Mouse (Mus musculus) macrophage (primary cell): ENCODE measurements around the gene Tomm20. TPM values are rescaled to one million over a fixed set of nuclear protein-coding genes. Genes with fewer than 3 reads are reported as not detected.
"Not testable (repeated sequence)": the region's sequence is repeated elsewhere in the genome, so short reads cannot be mapped to it uniquely, and the experiment has no call there.

Source experiments
- H3K27ac ChIP-seq: fragments of 350-480 bp; formaldehyde crosslinking; 2 replicates; pipeline ENCODE4 v1.9.0; 2021
- H3K36me3 ChIP-seq: fragments of 350-480 bp; formaldehyde crosslinking; 2 replicates; pipeline ENCODE4 v1.9.0; 2021; ENCODE audit errors: inconsistent target
- H3K4me3 ChIP-seq: fragments of 350-480 bp; formaldehyde crosslinking; 2 replicates; pipeline ENCODE4 v1.9.0; 2021; ENCODE audit errors: inconsistent target
- H3K79me2 ChIP-seq: fragments of 350-480 bp; formaldehyde crosslinking; 2 replicates; pipeline ENCODE4 v1.9.0; 2021; ENCODE audit errors: inconsistent target
- WGBS: methylation state at CpG from one replicate; pipeline ENCODE4 v1.1.7; 2026; ENCODE audit warnings: inconsistent platforms; ENCODE audit not compliant: missing documents; 5-methylcytosine and 5-hydroxymethylcytosine counted together
- polyA plus RNA-seq: library from polyadenylated mRNA; stranded (reverse); fragments of 250-400 nt; gene quantifications from 3 replicates; pipeline ENCODE4 v1.2.4, GENCODE M21; 2018; ENCODE audit warnings: inconsistent platforms

Tomm20 gene
- polyA plus RNA-seq, 1 experiment from 2014 or later = 73.9 TPM

DNA sequence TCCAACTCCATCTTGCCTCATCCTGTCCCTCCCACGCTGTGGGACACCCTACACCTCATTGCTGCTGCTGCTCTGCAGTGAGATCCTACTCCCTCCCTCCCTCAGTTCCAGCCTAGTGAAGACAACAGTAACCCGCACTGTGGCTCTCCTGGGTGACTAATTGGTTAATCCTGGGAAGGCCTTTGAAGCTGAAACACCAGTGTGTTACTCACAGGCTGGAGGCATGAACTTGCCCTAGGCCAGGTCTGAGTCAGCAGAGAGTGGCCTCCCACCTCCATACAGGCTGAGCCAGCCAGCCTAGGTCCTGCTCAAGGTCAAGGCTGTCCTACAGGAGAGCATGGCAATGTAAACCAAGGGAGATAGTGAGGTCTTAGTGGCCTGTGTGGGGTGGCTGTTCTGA lies 26.4 kb downstream of the Tomm20 start:
- H3K79me2 ChIP-seq = no peaks in the 10 kb centered on the region
- 86% methylated on average over 2 of the region's 2 CpGs for WGBS
- no peak overlapping the region for H3K4me3 ChIP-seq
- peak overlapping the region; percentile 97 for H3K27ac ChIP-seq
- no peaks in the 10 kb centered on the region for H3K36me3 ChIP-seq

DNA sequence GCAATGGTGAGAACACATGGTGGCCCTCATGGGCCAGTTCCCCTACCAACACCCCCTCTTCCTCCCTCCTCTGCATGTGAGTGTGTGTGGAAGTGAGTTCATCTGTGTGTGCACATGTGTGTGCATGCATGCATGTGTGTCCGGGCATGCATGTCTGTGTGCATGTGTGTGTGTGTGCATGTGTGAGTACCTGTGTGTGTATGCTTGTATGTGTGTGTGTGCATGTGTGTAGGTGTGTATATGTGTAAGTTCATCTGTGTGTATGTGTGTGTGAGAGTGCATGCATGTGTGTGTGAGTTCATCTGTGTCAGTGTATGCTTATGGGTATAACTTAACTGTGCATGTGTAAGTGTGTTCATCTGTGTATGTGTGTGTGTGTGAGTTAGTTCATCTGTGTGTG lies 27.3 kb downstream of the Tomm20 start:
- Histone ChIP-seq H3K4me3 (no peak overlapping the region), H3K36me3 (no peaks in the 10 kb centered on the region), H3K27ac (no peak overlapping the region), H3K79me2 (no peaks in the 10 kb centered on the region)
- WGBS = 91% methylated on average over 1 of the region's 1 CpGs

DNA sequence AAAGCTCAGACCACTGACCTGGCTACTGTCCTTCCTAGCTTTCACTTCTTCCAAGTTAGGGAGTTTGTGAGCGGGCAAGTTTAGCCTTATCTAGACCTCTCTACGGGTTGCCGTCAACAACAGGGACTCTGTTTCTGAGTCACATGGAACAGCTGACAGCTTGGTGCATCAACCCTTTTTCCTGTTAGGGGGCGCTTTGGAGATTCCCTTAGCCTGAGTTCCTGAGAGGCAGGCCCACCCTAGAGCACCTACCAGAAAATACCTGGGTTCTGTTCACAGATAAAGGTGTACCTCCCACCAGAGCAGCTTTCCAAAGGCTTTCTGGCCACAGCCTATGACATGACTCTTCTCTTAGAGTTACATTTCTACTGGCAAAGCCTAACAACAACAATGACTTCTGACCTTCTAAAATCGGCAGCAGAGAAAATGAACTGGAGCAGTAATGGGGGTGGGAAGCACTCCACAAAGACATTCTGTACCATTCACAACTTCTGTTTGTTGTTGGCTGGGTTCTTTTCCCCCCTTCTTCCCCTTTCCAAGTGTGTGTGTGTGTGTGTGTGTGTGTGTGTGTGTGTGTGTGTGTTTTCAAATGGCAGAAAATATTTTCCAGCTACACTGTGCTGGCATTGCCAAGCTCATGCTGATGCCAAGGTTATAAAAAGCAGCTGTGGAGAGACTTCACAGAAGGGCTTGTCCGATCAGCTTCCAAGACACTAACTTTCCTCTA lies 28.3 kb downstream of the Tomm20 start:
- Histone ChIP-seq H3K4me3 (no peak overlapping the region), H3K36me3 (no peaks in the 10 kb centered on the region), H3K79me2 (no peaks in the 10 kb centered on the region), H3K27ac (no peak overlapping the region)
- 81% methylated on average over 6 of the region's 6 CpGs for WGBS

DNA sequence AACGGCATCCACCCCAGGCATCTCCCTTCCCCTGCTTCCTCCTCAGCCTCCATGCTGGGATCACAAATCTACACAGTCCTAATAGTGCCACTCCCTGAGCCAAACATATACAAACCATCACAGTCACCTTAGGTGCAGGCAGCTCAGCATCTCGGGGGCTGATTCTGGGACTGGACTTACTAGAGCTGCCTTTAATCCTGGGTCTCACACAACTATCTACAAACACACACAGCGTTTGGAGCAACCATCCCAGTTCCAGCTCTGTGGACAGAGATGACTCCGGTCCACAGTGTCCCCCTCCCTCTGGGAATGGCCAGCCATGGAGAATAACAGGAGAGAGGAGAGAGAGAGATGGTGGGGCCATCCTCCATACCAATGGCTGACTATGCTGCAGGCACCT lies 29.0 kb downstream of the Tomm20 start:
- H3K36me3 ChIP-seq = no peaks in the 10 kb centered on the region
- H3K79me2 ChIP-seq = no peaks in the 10 kb centered on the region
- 100% methylated on average over 2 of the region's 4 CpGs for WGBS
- H3K4me3 ChIP-seq = no peak overlapping the region
- no peak overlapping the region for H3K27ac ChIP-seq

DNA sequence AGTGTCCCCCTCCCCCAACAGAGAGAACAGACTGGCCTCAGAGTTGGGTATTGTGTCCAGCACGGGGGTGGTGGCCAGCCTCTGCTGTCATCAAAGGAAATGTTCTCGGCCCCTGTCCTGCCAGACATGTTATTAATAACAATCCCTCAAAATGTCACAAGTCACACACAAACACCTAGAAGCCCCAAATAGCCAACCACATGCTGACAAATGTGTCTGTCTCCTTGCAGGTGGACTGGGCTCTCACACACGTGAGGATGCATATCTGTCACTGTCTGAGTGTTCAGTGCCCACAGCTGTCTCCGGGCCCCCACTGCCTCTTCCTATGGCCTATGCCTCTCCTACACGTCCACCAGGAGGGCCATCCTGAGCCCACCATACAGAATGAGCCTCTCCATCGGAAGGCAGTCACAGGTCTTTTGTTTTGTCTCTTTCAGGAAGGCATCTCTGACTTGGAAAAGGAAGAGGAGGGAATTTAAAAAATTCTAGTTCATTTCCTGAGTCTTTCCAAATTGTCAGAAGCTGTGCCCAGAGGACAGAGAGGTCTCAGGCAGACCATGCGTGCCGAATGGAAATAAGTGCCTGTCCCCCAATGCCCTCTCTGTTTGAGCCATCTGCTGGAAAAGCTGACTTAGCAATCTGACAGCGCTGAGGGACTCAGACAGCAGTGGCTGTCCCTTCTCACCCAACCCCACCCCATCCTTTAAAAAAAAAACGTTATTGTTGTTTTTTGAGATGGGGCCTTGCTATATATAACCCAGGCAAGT lies 30.9 kb downstream of the Tomm20 start:
- Histone ChIP-seq H3K36me3 (no peaks in the 10 kb centered on the region), H3K4me3 (no peak overlapping the region), H3K79me2 (no peaks in the 10 kb centered on the region), H3K27ac (no peak overlapping the region)
- 96% methylated on average over 10 of the region's 10 CpGs for WGBS

DNA sequence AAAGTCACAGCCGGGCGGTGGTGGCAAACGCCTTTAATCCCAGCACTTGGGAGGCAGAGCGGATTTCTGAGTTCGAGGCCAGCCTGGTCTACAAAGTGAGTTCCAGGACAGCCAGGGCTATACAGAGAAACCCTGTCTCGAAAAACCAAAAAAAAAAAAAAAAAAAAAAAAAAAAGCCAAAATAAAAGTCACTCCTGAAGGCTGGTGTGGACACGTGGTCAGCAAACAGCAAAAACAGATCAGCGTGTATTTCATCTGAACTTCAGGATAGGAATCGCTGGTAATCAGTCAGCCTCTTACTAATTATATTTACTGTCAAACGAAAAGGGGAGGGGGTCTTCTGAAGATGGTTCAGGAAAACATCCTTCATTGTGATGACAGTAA lies 31.5 kb downstream of the Tomm20 start:
- not testable (repeated sequence) for H3K79me2 ChIP-seq, H3K27ac ChIP-seq, H3K36me3 ChIP-seq, H3K4me3 ChIP-seq
- WGBS = 93% methylated on average over 9 of the region's 10 CpGs

DNA sequence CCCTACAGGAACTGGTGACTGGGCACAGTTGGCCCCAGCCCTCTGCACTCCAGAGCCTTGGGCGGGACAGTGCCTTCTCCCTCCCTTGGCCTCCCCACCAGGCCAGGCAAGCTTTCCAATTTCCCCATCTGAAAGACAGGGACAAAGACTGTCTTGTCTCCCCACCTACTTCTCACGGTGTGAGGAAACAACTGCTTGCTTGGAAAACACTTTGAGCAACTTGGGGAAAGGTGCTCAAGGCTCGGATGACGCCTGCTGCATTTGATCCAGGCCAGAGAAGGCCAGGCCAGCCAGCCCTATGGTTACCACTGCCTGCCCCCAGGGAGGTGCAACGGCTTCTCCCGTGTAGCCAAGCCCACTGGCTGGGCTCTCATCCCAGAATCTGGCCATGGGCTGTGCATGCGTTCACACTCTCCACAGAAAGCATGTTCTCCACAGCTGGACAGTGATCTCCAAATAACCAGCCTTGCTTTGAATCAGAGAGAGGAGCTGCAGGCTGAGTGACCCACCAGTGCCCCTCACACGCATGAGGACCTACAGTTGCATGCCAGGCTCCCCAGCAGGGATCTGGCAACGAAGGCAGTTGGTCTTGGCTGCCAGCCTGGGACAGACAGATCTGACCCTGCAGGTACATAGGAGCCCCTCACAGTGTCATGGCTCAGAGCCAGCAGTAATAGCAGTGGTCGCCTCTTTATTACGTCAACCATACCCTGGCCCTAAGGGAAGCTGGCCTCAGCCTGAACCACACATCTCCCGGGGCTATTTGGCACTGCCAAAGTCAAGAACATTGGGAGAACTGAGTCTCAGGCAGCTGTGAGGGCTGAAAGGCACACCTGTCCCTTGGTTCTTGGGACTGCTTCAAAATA lies 32.2 kb downstream of the Tomm20 start:
- Histone ChIP-seq H3K27ac (no peak overlapping the region), H3K79me2 (no peaks in the 10 kb centered on the region), H3K4me3 (no peak overlapping the region), H3K36me3 (no peaks in the 10 kb centered on the region)
- 84% methylated on average over 12 of the region's 12 CpGs for WGBS

DNA sequence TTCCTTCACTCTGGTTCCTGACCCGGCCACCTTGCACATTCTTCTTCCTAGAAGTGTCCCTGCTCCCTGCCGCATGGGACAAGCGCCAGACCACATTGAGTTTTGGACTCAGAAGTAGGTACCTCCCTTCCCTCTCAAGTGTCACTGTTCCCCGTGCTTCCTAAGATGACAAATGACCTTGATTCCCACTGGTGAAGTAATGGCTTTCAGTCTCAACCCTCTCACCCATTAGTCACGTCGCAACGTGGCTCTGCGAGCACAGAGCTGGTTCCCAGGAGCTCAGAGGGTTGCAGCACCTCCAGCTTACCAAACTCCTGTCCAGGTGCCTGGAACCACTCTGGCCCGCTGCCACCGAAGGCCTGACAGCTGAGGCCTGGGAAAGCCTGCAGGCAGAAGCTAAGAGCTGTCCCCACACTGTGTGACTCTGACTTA lies 36.3 kb downstream of the Tomm20 start:
- WGBS = 69% methylated on average over 10 of the region's 10 CpGs
- H3K27ac ChIP-seq = peak overlapping the region; percentile 75
- H3K36me3 ChIP-seq = no peaks in the 10 kb centered on the region
- no peak overlapping the region for H3K4me3 ChIP-seq
- H3K79me2 ChIP-seq = no peaks in the 10 kb centered on the region

DNA sequence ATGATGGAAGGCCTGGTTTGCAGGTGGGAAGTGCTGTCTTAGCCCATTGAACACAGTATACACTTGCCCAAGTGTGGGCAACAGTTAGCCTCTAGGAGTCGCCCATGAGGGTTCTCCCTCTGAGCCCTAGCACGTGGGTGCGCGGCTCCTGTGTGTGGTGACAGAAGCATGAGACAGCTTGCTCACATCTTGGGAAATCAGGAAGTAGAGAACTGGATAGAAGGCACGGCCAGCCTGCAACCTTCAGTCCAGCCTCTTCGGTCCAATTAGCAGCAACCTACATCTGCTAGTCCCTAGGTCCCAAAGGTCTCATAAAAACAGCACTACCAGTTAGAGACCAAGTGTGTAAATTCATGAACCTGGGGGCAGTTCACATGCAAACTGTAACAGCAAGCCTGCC lies 36.8 kb downstream of the Tomm20 start:
- no peak overlapping the region for H3K4me3 ChIP-seq
- no peaks in the 10 kb centered on the region for H3K79me2 ChIP-seq
- 3% methylated on average over 6 of the region's 6 CpGs for WGBS
- H3K27ac ChIP-seq = peak overlapping the region; percentile 75
- H3K36me3 ChIP-seq = no peaks in the 10 kb centered on the region

DNA sequence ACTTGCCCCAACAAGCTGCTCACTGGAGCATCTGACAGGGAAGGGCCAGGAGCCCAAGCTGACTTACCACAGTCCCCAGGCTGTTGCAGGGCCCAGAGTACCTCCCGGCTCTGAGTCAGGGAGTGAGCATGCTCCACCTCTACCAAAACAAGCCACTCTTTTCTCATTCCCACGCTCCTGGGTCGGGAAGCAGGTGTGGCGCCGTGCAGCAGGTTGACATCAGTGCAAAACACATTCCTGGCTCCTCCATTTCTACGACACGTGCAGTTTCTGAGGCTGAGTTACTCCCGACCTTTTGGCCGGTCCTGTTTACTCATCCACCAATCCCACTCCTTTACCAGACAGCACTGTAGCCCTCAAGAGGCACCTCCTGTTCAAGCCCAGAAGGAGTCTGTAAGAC lies 37.7 kb downstream of the Tomm20 start:
- 95% methylated on average over 9 of the region's 9 CpGs for WGBS
- Histone ChIP-seq H3K79me2 (no peaks in the 10 kb centered on the region), H3K4me3 (no peak overlapping the region), H3K27ac (no peak overlapping the region), H3K36me3 (no peaks in the 10 kb centered on the region)

DNA sequence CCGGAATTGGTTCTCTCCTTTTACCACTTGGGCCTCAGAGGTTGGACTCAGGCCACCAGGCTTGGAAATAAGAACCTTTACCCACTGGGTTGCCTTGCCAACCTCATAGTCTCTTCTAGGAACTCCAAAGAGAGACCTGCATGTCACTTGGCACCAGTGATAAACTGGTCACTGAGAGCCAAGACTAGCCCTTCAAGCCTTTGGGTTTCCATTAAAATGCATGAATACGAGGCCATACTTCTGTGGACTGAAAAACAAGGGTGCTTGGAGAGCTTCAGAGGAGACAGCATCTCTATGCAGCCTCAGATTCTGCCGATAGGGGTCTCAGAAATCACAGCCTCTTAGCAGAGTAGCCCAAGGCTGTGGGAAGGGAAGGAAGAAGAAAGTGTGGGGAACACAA lies 38.3 kb downstream of the Tomm20 start:
- Histone ChIP-seq H3K27ac (no peak overlapping the region), H3K36me3 (no peaks in the 10 kb centered on the region), H3K79me2 (no peaks in the 10 kb centered on the region), H3K4me3 (no peak overlapping the region)
- 92% methylated on average over 3 of the region's 3 CpGs for WGBS

DNA sequence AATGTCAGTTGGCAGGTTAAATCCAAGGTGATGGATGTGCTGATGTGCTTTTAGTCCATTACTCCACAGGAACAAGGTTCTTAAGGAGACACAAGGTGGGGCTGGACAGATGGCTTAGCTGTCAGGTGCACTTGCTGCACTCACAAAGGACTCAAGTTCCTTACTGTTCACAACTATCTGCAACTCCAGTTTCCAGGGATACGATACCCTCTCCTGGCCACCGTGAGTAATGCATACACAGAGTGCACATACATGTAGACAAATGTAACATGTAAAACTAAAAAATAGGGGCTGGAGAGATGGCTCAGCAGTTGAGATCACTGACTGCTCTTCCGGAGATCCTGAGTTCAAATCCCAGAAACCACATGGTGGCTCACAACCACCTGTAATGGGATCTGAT lies 40.3 kb downstream of the Tomm20 start:
- H3K4me3 ChIP-seq = no peak overlapping the region
- H3K27ac ChIP-seq = no peak overlapping the region
- H3K79me2 ChIP-seq = no peaks in the 10 kb centered on the region
- 100% methylated on average over 3 of the region's 3 CpGs for WGBS
- H3K36me3 ChIP-seq = no peaks in the 10 kb centered on the region

DNA sequence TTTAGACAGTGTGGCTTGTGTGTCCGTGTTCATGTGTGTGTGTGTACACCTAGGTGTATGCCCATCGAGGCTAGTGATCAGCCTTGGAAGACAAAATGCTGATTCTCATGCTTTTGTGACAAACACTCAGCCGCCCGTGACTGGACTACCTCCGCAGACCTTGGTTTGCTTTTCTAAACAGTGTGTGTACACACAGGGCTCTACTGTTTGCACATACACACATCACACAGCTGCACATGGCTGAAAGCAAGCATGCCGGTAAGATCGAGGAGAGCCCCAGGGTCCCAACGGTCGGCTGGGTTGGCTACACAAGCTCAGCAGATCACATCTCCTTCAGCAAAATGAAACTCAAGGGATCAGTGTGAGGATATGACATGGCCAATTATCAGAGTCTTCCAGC lies 41.7 kb downstream of the Tomm20 start:
- Histone ChIP-seq H3K27ac (no peak overlapping the region), H3K36me3 (no peaks in the 10 kb centered on the region), H3K79me2 (no peaks in the 10 kb centered on the region), H3K4me3 (no peak overlapping the region)
- WGBS = 94% methylated on average over 5 of the region's 9 CpGs

DNA sequence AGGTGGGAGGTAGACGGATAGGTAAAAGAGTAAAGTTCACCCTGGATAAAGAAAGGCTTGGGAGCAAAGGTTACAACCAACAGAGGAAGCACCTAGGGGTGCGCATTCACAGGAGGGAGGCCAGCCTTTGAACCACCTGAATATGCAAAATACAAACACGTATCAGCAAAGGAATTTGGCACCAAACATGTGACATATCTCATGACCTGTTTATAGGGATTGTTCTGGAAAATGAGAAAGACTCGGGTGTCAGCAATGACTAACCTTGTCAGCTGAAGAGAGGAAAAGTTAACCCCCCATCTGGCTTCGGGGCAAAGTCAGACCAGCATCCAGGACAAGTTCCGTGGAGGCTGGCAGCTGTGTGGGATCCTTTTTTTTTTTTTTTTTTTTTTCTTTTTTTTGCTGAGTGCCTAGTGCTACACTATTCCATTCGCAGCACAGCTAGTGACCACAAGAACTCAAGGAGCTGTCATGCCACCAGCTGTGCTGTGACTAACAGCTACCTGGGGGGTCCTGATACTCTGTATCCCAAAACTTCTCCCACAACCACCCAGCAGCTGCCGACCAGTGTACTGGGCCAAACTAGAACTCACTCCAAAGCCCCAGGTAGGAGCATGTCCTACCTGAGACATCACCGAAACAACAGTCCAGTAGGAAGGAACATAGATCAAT lies 42.3 kb downstream of the Tomm20 start:
- WGBS = 89% methylated on average over 9 of the region's 9 CpGs
- no peak overlapping the region for H3K27ac ChIP-seq

More for the DNA sequence above, 42.3 kb downstream of the Tomm20 start:
- Histone ChIP-seq H3K4me3 (no peak overlapping the region), H3K36me3 (no peaks in the 10 kb centered on the region), H3K79me2 (no peaks in the 10 kb centered on the region)
